Mouse (Mus musculus): ENCODE results near the gene Nos1ap.

GRCm38 (mm10) chr1:170294786-170295570, 294.7 kb downstream of the Nos1ap start:
- TF ChIP-seq CTCF (IDR thresholded peaks at IDR 0.05; ENCODE audit: extremely low read depth, insufficient read depth, low read length) (no peak), POLR2A (IDR thresholded peaks at IDR 0.05; ENCODE audit: extremely low read depth, insufficient read depth, low read length) (no peak)
